In genomic region chr5:135513131-135513530, GRCm38 (mm10) we compare ENCODE assay signal across 33 mouse cellular contexts. TPM values are rescaled to one million over a fixed set of nuclear protein-coding genes. Genes with fewer than 3 reads are reported as not detected.
DNase-seq lines count a peak whose midpoint lies in the region; ATAC-seq and TF ChIP-seq lines count a peak whose summit lies in the region.
"Had no signal": no experiment of that assay in that cellular context is flagged by ENCODE, and none has a peak within 500 bp of the region (broad histone marks: within the 10 kb centered on the region; RNA-seq: fewer than 3 reads in every experiment).

No protein-coding gene starts in this region.

- peak; percentile 79 for ATAC-seq in limb, embryonic 13.5 days (ENCODE audit: low FRiP score, low read depth)
- ATAC-seq in embryonic facial prominence, embryonic 15.5 days (ENCODE audit: insufficient number of reproducible peaks, low FRiP score, low TSS enrichment, low read depth), result peak; percentile 71
- ATAC-seq: intestine, embryonic 16.5 days; liver, embryonic 12.5 days had no signal

- no peak for DNase-seq in gastrocnemius, adult 2 months
- DNase-seq in gastrocnemius, postnatal 10 days, result no peak
- DNase-seq in limb, embryonic 10.5 days (ENCODE audit: low spot score), result no peak
- DNase-seq in skeletal muscle tissue, adult 2 months (ENCODE audit: low read depth, low spot score), result peak; percentile 61
- no peak for DNase-seq in right cerebral cortex, postnatal 4 days
- DNase-seq: adrenal gland, adult 2 months; B cell, adult 2 months; cerebellum, adult 2 months; cerebellum, postnatal 36 days; heart, adult 18-20 months; heart, postnatal 14 days; kidney, adult 9 months; kidney, postnatal 14 days; left cerebral cortex, postnatal 4 days; lung, adult 18-20 months; lung, postnatal 10 days; right cerebral cortex, postnatal 25 days; thymus, postnatal 36 days had no signal

- intact Hi-C loops in gastrocnemius, adult 2 months (cut with DNase I), result no loop called here

- H3K9me3 ChIP-seq in limb, embryonic 13.5 days, result peaks cover 14% of the 10 kb centered on the region
- no peaks in the 10 kb centered on the region for H3K9me3 ChIP-seq in limb, embryonic 10.5 days (replicated peaks)
- H3K9me3 ChIP-seq in embryonic facial prominence, embryonic 15.5 days (replicated peaks), result 0 out of 2 replicates have a peak, but pooled peaks cover 7% of the 10 kb centered on the region
- H3K9me3 ChIP-seq: hindbrain, embryonic 15.5 days; liver, embryonic 12.5 days; stomach, embryonic 15.5 days had no signal

- H3K4me2 ChIP-seq in limb, embryonic 13.5 days (replicated peaks), result no peak overlapping the region
- no peak overlapping the region for H3K4me2 ChIP-seq in embryonic facial prominence, embryonic 15.5 days (replicated peaks)
- H3K4me2 ChIP-seq: embryonic facial prominence, embryonic 13.5 days; heart, embryonic 13.5 days; hindbrain, embryonic 15.5 days; liver, embryonic 12.5 days; midbrain, embryonic 12.5 days; neural tube, embryonic 12.5 days; stomach, embryonic 15.5 days had no signal

- TF ChIP-seq CTCF in gastrocnemius, adult 2 months (IDR thresholded peaks at IDR 0.05), result no peak

- H3K9ac ChIP-seq in limb, embryonic 13.5 days, result no peak overlapping the region
- H3K9ac ChIP-seq in embryonic facial prominence, embryonic 15.5 days, result no peak overlapping the region
- H3K9ac ChIP-seq: embryonic facial prominence, embryonic 13.5 days; heart, embryonic 13.5 days; hindbrain, embryonic 15.5 days; liver, embryonic 12.5 days; midbrain, embryonic 12.5 days; neural tube, embryonic 12.5 days; stomach, embryonic 15.5 days had no signal

- H3K4me3 ChIP-seq in gastrocnemius, adult 2 months, result no peak overlapping the region
- no peak overlapping the region for H3K4me3 ChIP-seq in limb, embryonic 13.5 days
- no peak overlapping the region for H3K4me3 ChIP-seq in limb, embryonic 10.5 days
- no peak overlapping the region for H3K4me3 ChIP-seq in embryonic facial prominence, embryonic 15.5 days (replicated peaks)
- H3K4me3 ChIP-seq: embryonic facial prominence, embryonic 13.5 days; heart, embryonic 13.5 days; hindbrain, embryonic 15.5 days; liver, embryonic 12.5 days; midbrain, embryonic 12.5 days; neural tube, embryonic 12.5 days; stomach, embryonic 15.5 days had no signal

- H3K4me1 ChIP-seq in limb, embryonic 13.5 days, result peaks cover 17% of the 10 kb centered on the region
- no peaks in the 10 kb centered on the region for H3K4me1 ChIP-seq in limb, embryonic 10.5 days
- peaks cover 10% of the 10 kb centered on the region for H3K4me1 ChIP-seq in embryonic facial prominence, embryonic 15.5 days
- H3K4me1 ChIP-seq: heart, embryonic 13.5 days; hindbrain, embryonic 15.5 days; liver, embryonic 12.5 days; stomach, embryonic 15.5 days had no signal

- no peaks in the 10 kb centered on the region for H3K27me3 ChIP-seq in limb, embryonic 13.5 days
- H3K27me3 ChIP-seq in limb, embryonic 10.5 days (ENCODE audit: low read depth, poor library complexity, severe bottlenecking), result no peaks in the 10 kb centered on the region
- H3K27me3 ChIP-seq in embryonic facial prominence, embryonic 15.5 days, result no peaks in the 10 kb centered on the region
- H3K27me3 ChIP-seq: embryonic facial prominence, embryonic 13.5 days; heart, embryonic 13.5 days; hindbrain, embryonic 15.5 days; liver, embryonic 12.5 days; midbrain, embryonic 12.5 days; neural tube, embryonic 12.5 days; stomach, embryonic 15.5 days had no signal

- peak overlapping the region; percentile 10; the same call in 1 of the 2 replicates for H3K27ac ChIP-seq in gastrocnemius, adult 2 months
- no peak overlapping the region for H3K27ac ChIP-seq in limb, embryonic 13.5 days
- no peak overlapping the region for H3K27ac ChIP-seq in limb, embryonic 10.5 days
- H3K27ac ChIP-seq in embryonic facial prominence, embryonic 15.5 days (replicated peaks), result no peak overlapping the region; the same call in 1 of the 2 replicates
- H3K27ac ChIP-seq: embryonic facial prominence, embryonic 13.5 days; heart, embryonic 13.5 days; hindbrain, embryonic 15.5 days; liver, embryonic 12.5 days; midbrain, embryonic 12.5 days; neural tube, embryonic 12.5 days; stomach, embryonic 15.5 days had no signal

- H3K36me3 ChIP-seq in limb, embryonic 13.5 days, result peaks cover 20% of the 10 kb centered on the region
- H3K36me3 ChIP-seq in limb, embryonic 10.5 days, result peaks cover 3% of the 10 kb centered on the region
- H3K36me3 ChIP-seq in embryonic facial prominence, embryonic 15.5 days, result peaks cover 20% of the 10 kb centered on the region; the same call in 1 of the 2 replicates
- H3K36me3 ChIP-seq: hindbrain, embryonic 15.5 days; liver, embryonic 12.5 days had no signal

- 64% methylated on average over 4 of the region's 4 CpGs for WGBS in limb, embryonic 13.5 days
- 70% methylated on average over 4 of the region's 4 CpGs for WGBS in limb, embryonic 10.5 days
- WGBS in embryonic facial prominence, embryonic 15.5 days, result 29% methylated on average over 4 of the region's 4 CpGs

RNA-seq across cellular contexts. Expression of gene Hip1, which starts 31.8 kb away (rescaled TPM):
- 10 to 100 TPM; 19.6 to 22.9 TPM for total RNA-seq in gastrocnemius, adult 2 months (2021)
- total RNA-seq in gastrocnemius, postnatal 10 days (2021), result 10 to 100 TPM; 82.8 to 92.7 TPM
- polyA plus RNA-seq in limb, embryonic 13.5 days (2015; fragmentation: Nextera tagmentation; extraction: Ambion mirVana), result 41.3 and 48.5 TPM in 2 replicates
- 46.1 and 49.1 TPM in 2 replicates for polyA plus RNA-seq in limb, embryonic 10.5 days (2016; fragmentation: Nextera tagmentation; extraction: Ambion mirVana)
- polyA plus RNA-seq in embryonic facial prominence, embryonic 15.5 days (2015; fragmentation: Nextera tagmentation; extraction: Ambion mirVana), result 32.0 and 35.6 TPM in 2 replicates

RNA-seq across cellular contexts. Expression of gene Ccl26, which starts 50.2 kb away (rescaled TPM):
- not detected for total RNA-seq in gastrocnemius, adult 2 months (2021)
- total RNA-seq in gastrocnemius, postnatal 10 days (2021), result not detected
- polyA plus RNA-seq in limb, embryonic 13.5 days (2015; fragmentation: Nextera tagmentation; extraction: Ambion mirVana), result not detected in 2 replicates
- not detected in 2 replicates for polyA plus RNA-seq in limb, embryonic 10.5 days (2016; fragmentation: Nextera tagmentation; extraction: Ambion mirVana)
- polyA plus RNA-seq in embryonic facial prominence, embryonic 15.5 days (2015; fragmentation: Nextera tagmentation; extraction: Ambion mirVana), result not detected in 2 replicates
- total RNA-seq: adrenal gland, adult 2 months; heart, adult 18-20 months; heart, postnatal 14 days; layer of hippocampus, adult 18-20 months; layer of hippocampus, postnatal 14 days; left cerebral cortex, adult 8-10 months; left cerebral cortex, postnatal 4 days; MEL; monocyte, adult 5-6 weeks had no signal
- polyA plus RNA-seq: adrenal gland, adult 2 months; cerebellum, adult 2 months; embryonic facial prominence, embryonic 13.5 days; heart, embryonic 13.5 days; hindbrain, embryonic 15.5 days; intestine, embryonic 16.5 days; liver, embryonic 12.5 days; midbrain, embryonic 12.5 days; neural tube, embryonic 12.5 days; stomach, embryonic 15.5 days had no signal

RNA-seq across cellular contexts. Expression of gene Ccl24, which starts 59.7 kb away (rescaled TPM):
- total RNA-seq in gastrocnemius, adult 2 months (2021), result 1 to 10 TPM in 1 of 2 experiments, under 1 TPM in 1; 0.66 to 1.3 TPM
- 1 to 10 TPM; 1.7 to 3.2 TPM for total RNA-seq in gastrocnemius, postnatal 10 days (2021)
- 1.3 and 1.4 TPM in 2 replicates for polyA plus RNA-seq in limb, embryonic 13.5 days (2015; fragmentation: Nextera tagmentation; extraction: Ambion mirVana)
- 0.54 TPM in 1 of 2 replicates, not detected in the other for polyA plus RNA-seq in limb, embryonic 10.5 days (2016; fragmentation: Nextera tagmentation; extraction: Ambion mirVana)
- polyA plus RNA-seq in embryonic facial prominence, embryonic 15.5 days (2015; fragmentation: Nextera tagmentation; extraction: Ambion mirVana), result 2.7 and 2.8 TPM in 2 replicates
- total RNA-seq: left cerebral cortex, adult 8-10 months; MEL; monocyte, adult 5-6 weeks had no signal
